Mouse (Mus musculus): Measurements from ENCODE around the gene Cdh10. TPM values are rescaled to one million over a fixed set of nuclear protein-coding genes. Genes with fewer than 3 reads are reported as not detected.

The Cdh10 gene
- total RNA-seq, 2 experiments from 2014 or later: not detected

GRCm38 (mm10) chr15:18975041-18975440 is 156.3 kb downstream of the Cdh10 start:
- no peak for DNase-seq

DNA sequence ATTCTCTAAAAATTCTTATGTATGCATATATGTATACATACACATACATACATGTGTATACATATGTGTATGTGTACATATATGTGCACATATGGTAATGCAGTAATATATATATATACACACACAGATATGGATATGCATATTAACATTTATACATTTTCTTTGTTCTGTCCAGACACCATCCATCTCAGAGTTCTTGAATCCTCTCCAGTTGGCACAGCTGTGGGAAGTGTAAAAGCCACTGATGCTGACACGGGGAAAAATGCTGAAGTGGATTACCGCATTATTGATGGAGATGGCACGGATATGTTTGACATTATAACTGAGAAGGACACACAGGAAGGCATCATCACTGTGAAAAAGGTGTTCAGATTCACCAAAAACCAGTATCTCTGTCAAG is 166.1 kb downstream of the Cdh10 start:
- DNase-seq: no peak

GRCm38 (mm10) chr15:18987671-18988070 is 168.9 kb downstream of the Cdh10 start:
- no peak for DNase-seq

- no peak for DNase-seq
These were observed 174.8 kb downstream of the Cdh10 start for GRCm38 (mm10) chr15:18993512-18993911.

- no peak for DNase-seq
These were observed 175.5 kb downstream of the Cdh10 start for GRCm38 (mm10) chr15:18994294-18994693.

DNA sequence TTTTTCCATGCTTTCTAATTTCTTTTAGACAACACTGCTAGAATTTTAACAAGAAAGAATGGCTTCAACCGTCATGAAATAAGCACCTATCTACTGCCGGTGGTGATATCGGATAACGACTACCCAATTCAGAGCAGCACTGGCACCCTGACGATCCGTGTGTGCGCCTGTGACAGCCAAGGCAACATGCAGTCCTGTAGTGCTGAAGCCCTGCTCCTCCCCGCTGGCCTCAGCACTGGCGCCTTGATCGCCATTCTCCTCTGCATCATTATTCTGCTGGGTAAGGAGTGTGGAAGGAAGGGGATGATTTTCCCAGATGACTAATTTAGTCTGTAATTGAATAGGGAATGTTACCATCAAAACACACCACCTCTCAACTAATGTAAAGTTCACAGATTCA is 192.1 kb downstream of the Cdh10 start:
- DNase-seq: no peak

- DNase-seq: no peak
These were observed 214.2 kb downstream of the Cdh10 start for GRCm38 (mm10) chr15:19032983-19033382.

DNA sequence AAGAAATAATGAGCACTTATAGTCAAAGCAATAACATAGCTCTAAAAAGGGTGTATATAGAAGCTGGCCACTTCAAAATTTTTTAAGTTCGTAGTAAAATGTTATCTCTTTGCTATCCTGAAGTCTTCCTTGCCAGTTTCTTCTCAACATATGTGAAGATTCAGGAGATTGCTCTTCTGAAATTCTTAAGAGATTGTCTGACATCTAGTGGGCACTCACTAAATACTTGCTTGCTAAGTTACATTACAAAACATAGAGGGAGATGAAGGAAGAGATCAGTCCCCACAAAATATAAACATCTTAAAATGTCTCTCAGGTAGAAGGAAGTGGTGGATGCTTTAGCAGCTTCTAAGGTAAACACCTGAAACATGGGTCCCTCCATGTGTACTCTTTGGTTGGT is 221.3 kb downstream of the Cdh10 start:
- DNase-seq: no peak
